Mouse (Mus musculus) embryo, embryonic 11.5 days (tissue): ENCODE measurements at regions not wholly inside any gene's neighbourhood (a gene's known extent, or its start where the extent isn't known, plus 50 kb on each side); places are given as distances from the start of the nearest gene placed in this dataset.

ENCODE experiments used
- DNase-seq: peaks from one replicate; pipeline ENCODE4 v3.0.0-alpha.2; 2012; ENCODE audit warnings: low read depth, low spot score

- DNase-seq: peak; percentile 72
Observed at GRCm38 (mm10) chr11:22617204-22617874, 105.5 kb downstream of the Tmem17 start.

- DNase-seq: no peak
Observed at GRCm38 (mm10) chr11:22620912-22621705, 109.2 kb downstream of the Tmem17 start.

GRCm38 (mm10) chr11:22621868-22622267 is 110.0 kb downstream of the Tmem17 start:
- DNase-seq: no peak

- DNase-seq: no peak
Observed at GRCm38 (mm10) chr11:22622496-22622997, 110.7 kb downstream of the Tmem17 start.

GRCm38 (mm10) chr11:22626407-22626806 is 114.5 kb downstream of the Tmem17 start:
- no peak for DNase-seq

GRCm38 (mm10) chr11:22628497-22628896 is 116.6 kb downstream of the Tmem17 start:
- DNase-seq: no peak

GRCm38 (mm10) chr11:22628979-22629378 is 117.1 kb downstream of the Tmem17 start:
- DNase-seq: no peak

GRCm38 (mm10) chr11:22629581-22629980 is 117.7 kb downstream of the Tmem17 start:
- no peak for DNase-seq

GRCm38 (mm10) chr11:22629991-22630390 is 118.1 kb downstream of the Tmem17 start:
- no peak for DNase-seq

- no peak for DNase-seq
Observed at GRCm38 (mm10) chr11:22630982-22631381, 119.1 kb downstream of the Tmem17 start.

- DNase-seq: peak; percentile 35
Observed at GRCm38 (mm10) chr11:22631606-22632313, 119.9 kb downstream of the Tmem17 start.

GRCm38 (mm10) chr11:22632314-22632700 is 120.4 kb downstream of the Tmem17 start:
- no peak for DNase-seq

GRCm38 (mm10) chr11:22632988-22633387 is 121.1 kb downstream of the Tmem17 start:
- no peak for DNase-seq

GRCm38 (mm10) chr11:22633961-22634360 is 122.1 kb downstream of the Tmem17 start:
- DNase-seq: no peak

GRCm38 (mm10) chr11:22635021-22635420 is 123.1 kb downstream of the Tmem17 start:
- no peak for DNase-seq

GRCm38 (mm10) chr11:22636321-22636720 is 124.4 kb downstream of the Tmem17 start:
- DNase-seq: no peak

- no peak for DNase-seq
Observed at GRCm38 (mm10) chr11:22636761-22637557, 125.1 kb downstream of the Tmem17 start.

GRCm38 (mm10) chr11:22638171-22638570 is 126.3 kb downstream of the Tmem17 start:
- DNase-seq: no peak

- no peak for DNase-seq
Observed at GRCm38 (mm10) chr11:22638700-22639099, 126.8 kb downstream of the Tmem17 start.

- DNase-seq: no peak
Observed at GRCm38 (mm10) chr11:22640371-22640990, 128.6 kb downstream of the Tmem17 start.

GRCm38 (mm10) chr11:22641450-22641849 is 129.6 kb downstream of the Tmem17 start:
- DNase-seq: no peak
